ENCODE assay signal across 12 mouse cellular contexts in genomic region chr2:178576067-178576466, GRCm38 (mm10).
"Had no signal": no experiment of that assay in that cellular context is flagged by ENCODE, and none has a peak within 500 bp of the region (broad histone marks: within the 10 kb centered on the region; RNA-seq: fewer than 3 reads in every experiment).

No protein-coding gene starts in this region.

- H3K4me3 ChIP-seq: left cerebral cortex, adult 2 months; limb, embryonic 10.5 days; liver, embryonic 15.5 days; midbrain, embryonic 13.5 days; myocyte; neural tube, embryonic 12.5 days; stomach, embryonic 15.5 days had no signal

- H3K27ac ChIP-seq: left cerebral cortex, adult 2 months; limb, embryonic 10.5 days; liver, embryonic 15.5 days; midbrain, embryonic 13.5 days; neural tube, embryonic 12.5 days; stomach, embryonic 15.5 days had no signal

- ATAC-seq: intestine, postnatal 0 days; midbrain, embryonic 13.5 days had no signal

- H3K9me3 ChIP-seq: limb, embryonic 10.5 days; liver, embryonic 15.5 days; midbrain, embryonic 13.5 days; neural tube, embryonic 12.5 days; stomach, embryonic 15.5 days had no signal

- DNase-seq: kidney, adult 8-10 months; right cerebral cortex, postnatal 14 days; thymus, postnatal 4 days had no signal

- H3K9ac ChIP-seq: liver, embryonic 15.5 days; midbrain, embryonic 13.5 days; neural tube, embryonic 12.5 days; stomach, embryonic 15.5 days had no signal

- H3K27me3 ChIP-seq: liver, embryonic 15.5 days; midbrain, embryonic 13.5 days; neural tube, embryonic 12.5 days had no signal

- H3K36me3 ChIP-seq: limb, embryonic 10.5 days; liver, embryonic 15.5 days; midbrain, embryonic 13.5 days; neural tube, embryonic 12.5 days; stomach, embryonic 15.5 days had no signal

- H3K4me1 ChIP-seq: liver, embryonic 15.5 days had no signal

- H3K4me2 ChIP-seq: liver, embryonic 11.5 days; liver, embryonic 15.5 days; midbrain, embryonic 13.5 days; neural tube, embryonic 12.5 days; stomach, embryonic 15.5 days had no signal
